Mouse (Mus musculus): Measurements from ENCODE around the gene Cidec. TPM values are rescaled to one million over a fixed set of nuclear protein-coding genes. Genes with fewer than 3 reads are reported as not detected.
A peak's percentile ranks its signal among the peaks of the same experiment; 100 is the strongest.

The Cidec gene
- polyA plus RNA-seq, 1 experiment from 2014 or later: 0.46 TPM

- no peak for ATAC-seq (ENCODE audit: insufficient number of reproducible peaks, insufficient read depth, low FRiP score, low read depth)
- WGBS: 77% methylated on average over 3 of the region's 3 CpGs
- Histone ChIP-seq H3K36me3 (ENCODE audit: control insufficient read depth, insufficient read depth, low read length) (no peaks in the 10 kb centered on the region), H3K27me3 (ENCODE audit: control insufficient read depth, insufficient read depth, low read length) (no peaks in the 10 kb centered on the region), H3K9ac (replicated peaks; ENCODE audit: low read depth, low read length) (no peak overlapping the region), H3K27ac (ENCODE audit: low read length) (no peak overlapping the region), H3K4me2 (replicated peaks; ENCODE audit: low read depth, low read length) (no peak overlapping the region), H3K4me3 (ENCODE audit: low read depth, low read length) (no peak overlapping the region), H3K9me3 (ENCODE audit: control insufficient read depth, low read depth, low read length) (no peaks in the 10 kb centered on the region), H3K4me1 (ENCODE audit: control insufficient read depth, insufficient read depth, low read length) (no peaks in the 10 kb centered on the region)
These were observed 5.6 kb downstream of the Cidec start for GRCm38 (mm10) chr6:113429965-113430364.

- 83% methylated on average over 16 of the region's 16 CpGs for WGBS
- H3K4me2 ChIP-seq (replicated peaks; ENCODE audit: low read depth, low read length): no peak overlapping the region
- H3K4me3 ChIP-seq (ENCODE audit: low read depth, low read length): no peak overlapping the region
- H3K36me3 ChIP-seq (ENCODE audit: control insufficient read depth, insufficient read depth, low read length): no peaks in the 10 kb centered on the region
- no peak overlapping the region for H3K9ac ChIP-seq (replicated peaks; ENCODE audit: low read depth, low read length)
- no peaks in the 10 kb centered on the region for H3K4me1 ChIP-seq (ENCODE audit: control insufficient read depth, insufficient read depth, low read length)
- no peaks in the 10 kb centered on the region for H3K9me3 ChIP-seq (ENCODE audit: control insufficient read depth, low read depth, low read length)
- H3K27me3 ChIP-seq (ENCODE audit: control insufficient read depth, insufficient read depth, low read length): no peaks in the 10 kb centered on the region
- H3K27ac ChIP-seq (ENCODE audit: low read length): no peak overlapping the region
- ATAC-seq (ENCODE audit: insufficient number of reproducible peaks, insufficient read depth, low FRiP score, low read depth): no peak
These were observed 7.6 kb downstream of the Cidec start for GRCm38 (mm10) chr6:113428006-113428405.

GRCm38 (mm10) chr6:113427397-113427796 is 8.2 kb downstream of the Cidec start:
- Histone ChIP-seq H3K9ac (replicated peaks; ENCODE audit: low read depth, low read length) (no peak overlapping the region), H3K9me3 (ENCODE audit: control insufficient read depth, low read depth, low read length) (no peaks in the 10 kb centered on the region), H3K36me3 (ENCODE audit: control insufficient read depth, insufficient read depth, low read length) (no peaks in the 10 kb centered on the region), H3K4me1 (ENCODE audit: control insufficient read depth, insufficient read depth, low read length) (no peaks in the 10 kb centered on the region), H3K27ac (ENCODE audit: low read length) (no peak overlapping the region), H3K4me2 (replicated peaks; ENCODE audit: low read depth, low read length) (no peak overlapping the region), H3K27me3 (ENCODE audit: control insufficient read depth, insufficient read depth, low read length) (no peaks in the 10 kb centered on the region), H3K4me3 (ENCODE audit: low read depth, low read length) (no peak overlapping the region)
- ATAC-seq (ENCODE audit: insufficient number of reproducible peaks, insufficient read depth, low FRiP score, low read depth): no peak
- WGBS: 64% methylated on average over 3 of the region's 3 CpGs

- Histone ChIP-seq H3K4me3 (ENCODE audit: low read depth, low read length) (no peak overlapping the region), H3K27ac (ENCODE audit: low read length) (no peak overlapping the region), H3K27me3 (ENCODE audit: control insufficient read depth, insufficient read depth, low read length) (no peaks in the 10 kb centered on the region), H3K36me3 (ENCODE audit: control insufficient read depth, insufficient read depth, low read length) (no peaks in the 10 kb centered on the region), H3K4me2 (replicated peaks; ENCODE audit: low read depth, low read length) (no peak overlapping the region), H3K4me1 (ENCODE audit: control insufficient read depth, insufficient read depth, low read length) (no peaks in the 10 kb centered on the region), H3K9me3 (ENCODE audit: control insufficient read depth, low read depth, low read length) (no peaks in the 10 kb centered on the region), H3K9ac (replicated peaks; ENCODE audit: low read depth, low read length) (no peak overlapping the region)
- 89% methylated on average over 4 of the region's 4 CpGs for WGBS
- ATAC-seq (ENCODE audit: insufficient number of reproducible peaks, insufficient read depth, low FRiP score, low read depth): no peak
These were observed 8.9 kb downstream of the Cidec start for GRCm38 (mm10) chr6:113426696-113427095.

GRCm38 (mm10) chr6:113424187-113424586 is 11.4 kb downstream of the Cidec start:
- Histone ChIP-seq H3K27ac (ENCODE audit: low read length) (no peak overlapping the region), H3K4me3 (ENCODE audit: low read depth, low read length) (no peak overlapping the region), H3K27me3 (ENCODE audit: control insufficient read depth, insufficient read depth, low read length) (no peaks in the 10 kb centered on the region), H3K4me1 (ENCODE audit: control insufficient read depth, insufficient read depth, low read length) (no peaks in the 10 kb centered on the region), H3K9ac (replicated peaks; ENCODE audit: low read depth, low read length) (no peak overlapping the region), H3K9me3 (ENCODE audit: control insufficient read depth, low read depth, low read length) (no peaks in the 10 kb centered on the region), H3K36me3 (ENCODE audit: control insufficient read depth, insufficient read depth, low read length) (no peaks in the 10 kb centered on the region), H3K4me2 (replicated peaks; ENCODE audit: low read depth, low read length) (no peak overlapping the region)
- no peak for ATAC-seq (ENCODE audit: insufficient number of reproducible peaks, insufficient read depth, low FRiP score, low read depth)
- 73% methylated on average over 7 of the region's 7 CpGs for WGBS

- Histone ChIP-seq H3K9ac (replicated peaks; ENCODE audit: low read depth, low read length) (no peak overlapping the region), H3K36me3 (ENCODE audit: control insufficient read depth, insufficient read depth, low read length) (no peaks in the 10 kb centered on the region), H3K4me1 (ENCODE audit: control insufficient read depth, insufficient read depth, low read length) (peaks cover 4% of the 10 kb centered on the region), H3K4me3 (ENCODE audit: low read depth, low read length) (no peak overlapping the region), H3K4me2 (replicated peaks; ENCODE audit: low read depth, low read length) (no peak overlapping the region), H3K27me3 (ENCODE audit: control insufficient read depth, insufficient read depth, low read length) (no peaks in the 10 kb centered on the region), H3K9me3 (ENCODE audit: control insufficient read depth, low read depth, low read length) (no peaks in the 10 kb centered on the region), H3K27ac (ENCODE audit: low read length) (no peak overlapping the region)
- WGBS: 64% methylated on average over 4 of the region's 4 CpGs
- ATAC-seq (ENCODE audit: insufficient number of reproducible peaks, insufficient read depth, low FRiP score, low read depth): no peak
These were observed 12.6 kb downstream of the Cidec start for GRCm38 (mm10) chr6:113423000-113423399.

GRCm38 (mm10) chr6:113419199-113419587 is 16.4 kb downstream of the Cidec start, which contains the start of gene Rpusd3:
Gene Rpusd3, minus strand, starts transcription at chr6:113419340.
- peak within 1 kb of the TSS; percentile 92 for H3K4me2 ChIP-seq (replicated peaks; ENCODE audit: low read depth, low read length)
- peak within 1 kb of the TSS; percentile 68 for H3K9ac ChIP-seq (replicated peaks; ENCODE audit: low read depth, low read length)
- H3K27me3 ChIP-seq (ENCODE audit: control insufficient read depth, insufficient read depth, low read length): no peaks in the 10 kb centered on the region
- peaks cover 10% of the 10 kb centered on the region for H3K4me1 ChIP-seq (ENCODE audit: control insufficient read depth, insufficient read depth, low read length)
- peak within 1 kb of the TSS; percentile 63 for H3K4me3 ChIP-seq (ENCODE audit: low read depth, low read length)
- H3K27ac ChIP-seq (ENCODE audit: low read length): peak within 1 kb of the TSS; percentile 33; the same call in 1 of the 2 replicates
- under 1% methylated on average over 25 of the region's 25 CpGs for whole genome bisulfite sequencing
- no peaks in the 10 kb centered on the region for H3K36me3 ChIP-seq (ENCODE audit: control insufficient read depth, insufficient read depth, low read length)
- H3K9me3 ChIP-seq (ENCODE audit: control insufficient read depth, low read depth, low read length): no peaks in the 10 kb centered on the region
- ATAC-seq (ENCODE audit: insufficient number of reproducible peaks, insufficient read depth, low FRiP score, low read depth): peak; percentile 97

- no peaks in the 10 kb centered on the region for H3K27me3 ChIP-seq (ENCODE audit: control insufficient read depth, insufficient read depth, low read length)
- peak; percentile 35; the same call in 1 of the 2 replicates for ATAC-seq (ENCODE audit: insufficient number of reproducible peaks, insufficient read depth, low FRiP score, low read depth)
- peaks cover 10% of the 10 kb centered on the region for H3K4me1 ChIP-seq (ENCODE audit: control insufficient read depth, insufficient read depth, low read length)
- H3K27ac ChIP-seq (ENCODE audit: low read length): peak overlapping the region; percentile 33; the same call in 1 of the 2 replicates
- 10% methylated on average over 16 of the region's 16 CpGs for WGBS
- H3K9me3 ChIP-seq (ENCODE audit: control insufficient read depth, low read depth, low read length): no peaks in the 10 kb centered on the region
- H3K4me3 ChIP-seq (ENCODE audit: low read depth, low read length): peak overlapping the region; percentile 63
- no peaks in the 10 kb centered on the region for H3K36me3 ChIP-seq (ENCODE audit: control insufficient read depth, insufficient read depth, low read length)
- peak overlapping the region; percentile 68 for H3K9ac ChIP-seq (replicated peaks; ENCODE audit: low read depth, low read length)
- peak overlapping the region; percentile 92 for H3K4me2 ChIP-seq (replicated peaks; ENCODE audit: low read depth, low read length)
These were observed 16.9 kb downstream of the Cidec start for GRCm38 (mm10) chr6:113418441-113419198.

Data from stomach, embryonic 14.5 days (tissue).